In genomic region chr17:31183180-31183974, GRCm38 (mm10) we compare ENCODE assay signal across 10 mouse cellular contexts. TPM values are rescaled to one million over a fixed set of nuclear protein-coding genes. Genes with fewer than 3 reads are reported as not detected.
DNase-seq lines count a peak whose midpoint lies in the region; ATAC-seq lines count a peak whose summit lies in the region.
"Had no signal": no experiment of that assay in that cellular context is flagged by ENCODE, and none has a peak within 500 bp of the region (broad histone marks: within the 10 kb centered on the region; RNA-seq: fewer than 3 reads in every experiment).

No protein-coding gene starts in this region.

- ATAC-seq in embryonic facial prominence, embryonic 14.5 days (ENCODE audit: low read depth): no peak
- ATAC-seq in intestine, embryonic 16.5 days: peak; percentile 84
- ATAC-seq in inflammation-experienced regulatory T-cells, adult 6 months: no peak
- no peak for ATAC-seq in megakaryocyte, adult 5-6 weeks (ENCODE audit: poor library complexity, severe bottlenecking)

- H3K27me3 ChIP-seq in embryonic facial prominence, embryonic 14.5 days (replicated peaks; ENCODE audit: control insufficient read depth, insufficient read depth, low read length): no peaks in the 10 kb centered on the region
- no peaks in the 10 kb centered on the region for H3K27me3 ChIP-seq in embryonic facial prominence, embryonic 10.5 days (replicated peaks; ENCODE audit: low read depth, poor library complexity, severe bottlenecking)
- H3K27me3 ChIP-seq in intestine, embryonic 16.5 days (replicated peaks; ENCODE audit: control insufficient read depth, insufficient read depth, low read length): no peaks in the 10 kb centered on the region

- no peak overlapping the region for H3K4me2 ChIP-seq in embryonic facial prominence, embryonic 14.5 days (ENCODE audit: low read depth, low read length)
- H3K4me2 ChIP-seq in intestine, embryonic 16.5 days (ENCODE audit: low read depth, low read length): no peak overlapping the region
- H3K4me2 ChIP-seq: midbrain, embryonic 11.5 days had no signal

- H3K9ac ChIP-seq in embryonic facial prominence, embryonic 14.5 days (ENCODE audit: low read depth, low read length): no peak overlapping the region
- no peak overlapping the region for H3K9ac ChIP-seq in intestine, embryonic 16.5 days (ENCODE audit: low read depth, low read length)

- H3K9me3 ChIP-seq in embryonic facial prominence, embryonic 14.5 days (ENCODE audit: control insufficient read depth, low read length): no peaks in the 10 kb centered on the region
- H3K9me3 ChIP-seq in embryonic facial prominence, embryonic 10.5 days: 0 out of 2 replicates have a peak, but pooled peaks cover 3% of the 10 kb centered on the region
- no peaks in the 10 kb centered on the region for H3K9me3 ChIP-seq in intestine, embryonic 16.5 days (ENCODE audit: control insufficient read depth, low read length)

- H3K4me1 ChIP-seq in embryonic facial prominence, embryonic 14.5 days (ENCODE audit: control insufficient read depth, insufficient read depth, low read length): no peaks in the 10 kb centered on the region
- H3K4me1 ChIP-seq in embryonic facial prominence, embryonic 10.5 days: peaks cover 6% of the 10 kb centered on the region; the same call in 1 of the 2 replicates
- peaks cover 8% of the 10 kb centered on the region for H3K4me1 ChIP-seq in intestine, embryonic 16.5 days (ENCODE audit: control insufficient read depth, insufficient read depth, low read length)

- peak; percentile 14 for DNase-seq in embryonic facial prominence, embryonic 14.5 days (ENCODE audit: low spot score)
- no peak for DNase-seq in embryonic facial prominence, embryonic 10.5 days (ENCODE audit: low spot score)
- DNase-seq in ES-CJ7 (ENCODE audit: low read depth, low spot score) (peak; percentile 17), MN1 (ENCODE audit: low spot score) (no peak)
- peak; percentile 28 to 37 for DNase-seq in right cerebral cortex, adult 2 months (ENCODE audit: low spot score in 2 of 2)

- 65% methylated on average over 12 of the region's 12 CpGs for WGBS in embryonic facial prominence, embryonic 14.5 days
- WGBS in embryonic facial prominence, embryonic 10.5 days: 67% methylated on average over 12 of the region's 12 CpGs
- WGBS in intestine, embryonic 16.5 days: 49% methylated on average over 12 of the region's 12 CpGs

- H3K27ac ChIP-seq in embryonic facial prominence, embryonic 14.5 days (replicated peaks; ENCODE audit: low read depth, low read length): no peak overlapping the region
- no peak overlapping the region for H3K27ac ChIP-seq in embryonic facial prominence, embryonic 10.5 days (replicated peaks)
- H3K27ac ChIP-seq in intestine, embryonic 16.5 days (ENCODE audit: low read length): peak overlapping the region; percentile 39

- no peaks in the 10 kb centered on the region for H3K36me3 ChIP-seq in embryonic facial prominence, embryonic 14.5 days (ENCODE audit: control insufficient read depth, insufficient read depth, low read length)
- no peaks in the 10 kb centered on the region for H3K36me3 ChIP-seq in embryonic facial prominence, embryonic 10.5 days (replicated peaks)
- H3K36me3 ChIP-seq in intestine, embryonic 16.5 days (ENCODE audit: control insufficient read depth, insufficient read depth, low read length): no peaks in the 10 kb centered on the region

- H3K4me3 ChIP-seq in embryonic facial prominence, embryonic 14.5 days (ENCODE audit: low read depth, low read length): no peak overlapping the region
- H3K4me3 ChIP-seq in embryonic facial prominence, embryonic 10.5 days: no peak overlapping the region
- no peak overlapping the region for H3K4me3 ChIP-seq in intestine, embryonic 16.5 days (ENCODE audit: low read length)

RNA-seq across cellular contexts. Expression of gene Tmprss3, which starts 15.4 kb away (rescaled TPM):
- polyA plus RNA-seq in embryonic facial prominence, embryonic 14.5 days (2014; fragmentation: Nextera tagmentation; extraction: Ambion mirVana): 0.14 and 0.21 TPM in 2 replicates
- 0.05 TPM in 1 of 2 replicates, not detected in the other for polyA plus RNA-seq in embryonic facial prominence, embryonic 10.5 days (2016; fragmentation: Nextera tagmentation; extraction: Ambion mirVana)
- 0.05 and 0.06 TPM in 2 replicates for polyA plus RNA-seq in intestine, embryonic 16.5 days (2015; fragmentation: Nextera tagmentation; extraction: Ambion mirVana)
- polyA plus RNA-seq in inflammation-experienced regulatory T-cells, adult 6 months (2017; shearing (Covaris generic)): 1 to 10 TPM; 1.3 to 5.3 (median 4.6) TPM
- 0.23 and 0.56 TPM in 2 replicates for total RNA-seq in megakaryocyte, adult 5-6 weeks (2015)
- 0.16 and 0.26 TPM in 2 replicates for total RNA-seq in megakaryocyte, adult 5-6 weeks (2017)

RNA-seq across cellular contexts. Expression of gene Tff1, which starts 18.3 kb away (rescaled TPM):
- polyA plus RNA-seq in embryonic facial prominence, embryonic 14.5 days (2014; fragmentation: Nextera tagmentation; extraction: Ambion mirVana): not detected in 2 replicates
- not detected in 2 replicates for polyA plus RNA-seq in embryonic facial prominence, embryonic 10.5 days (2016; fragmentation: Nextera tagmentation; extraction: Ambion mirVana)
- polyA plus RNA-seq in intestine, embryonic 16.5 days (2015; fragmentation: Nextera tagmentation; extraction: Ambion mirVana): 1.5 and 2.7 TPM in 2 replicates
- polyA plus RNA-seq in inflammation-experienced regulatory T-cells, adult 6 months (2017; shearing (Covaris generic)): under 1 TPM in 1 of 3 experiments, not detected in 2; 0.70 TPM
- total RNA-seq in megakaryocyte, adult 5-6 weeks (2015): not detected in 2 replicates
- not detected in 2 replicates for total RNA-seq in megakaryocyte, adult 5-6 weeks (2017)
- polyA plus RNA-seq: heart, embryonic 14.5 days; midbrain, embryonic 11.5 days had no signal

RNA-seq across cellular contexts. Expression of gene Ubash3a, which starts 24.3 kb away (rescaled TPM):
- polyA plus RNA-seq in embryonic facial prominence, embryonic 14.5 days (2014; fragmentation: Nextera tagmentation; extraction: Ambion mirVana): 0.25 and 0.56 TPM in 2 replicates
- 0.20 and 0.34 TPM in 2 replicates for polyA plus RNA-seq in embryonic facial prominence, embryonic 10.5 days (2016; fragmentation: Nextera tagmentation; extraction: Ambion mirVana)
- 0.38 and 0.45 TPM in 2 replicates for polyA plus RNA-seq in intestine, embryonic 16.5 days (2015; fragmentation: Nextera tagmentation; extraction: Ambion mirVana)
- 100 to 1,000 TPM; 224 to 328 (median 255) TPM for polyA plus RNA-seq in inflammation-experienced regulatory T-cells, adult 6 months (2017; shearing (Covaris generic))
- total RNA-seq in megakaryocyte, adult 5-6 weeks (2015): 2.6 and 6.2 TPM in 2 replicates
- 3.9 and 5.0 TPM in 2 replicates for total RNA-seq in megakaryocyte, adult 5-6 weeks (2017)
- polyA plus RNA-seq: midbrain, embryonic 11.5 days had no signal

RNA-seq across cellular contexts. Expression of gene Tff2, which starts 39.3 kb away (rescaled TPM):
- not detected in 2 replicates for polyA plus RNA-seq in embryonic facial prominence, embryonic 14.5 days (2014; fragmentation: Nextera tagmentation; extraction: Ambion mirVana)
- polyA plus RNA-seq in embryonic facial prominence, embryonic 10.5 days (2016; fragmentation: Nextera tagmentation; extraction: Ambion mirVana): not detected in 2 replicates
- polyA plus RNA-seq in intestine, embryonic 16.5 days (2015; fragmentation: Nextera tagmentation; extraction: Ambion mirVana): 5.2 and 7.2 TPM in 2 replicates
- not detected for polyA plus RNA-seq in inflammation-experienced regulatory T-cells, adult 6 months (2017; shearing (Covaris generic))
- total RNA-seq in megakaryocyte, adult 5-6 weeks (2015): not detected in 2 replicates
- total RNA-seq in megakaryocyte, adult 5-6 weeks (2017): not detected in 2 replicates
- polyA plus RNA-seq: heart, embryonic 14.5 days; midbrain, embryonic 11.5 days had no signal

RNA-seq across cellular contexts. Expression of gene Tff3, which starts 53.9 kb away (rescaled TPM):
- polyA plus RNA-seq in embryonic facial prominence, embryonic 14.5 days (2014; fragmentation: Nextera tagmentation; extraction: Ambion mirVana): not detected in 2 replicates
- not detected in 2 replicates for polyA plus RNA-seq in embryonic facial prominence, embryonic 10.5 days (2016; fragmentation: Nextera tagmentation; extraction: Ambion mirVana)
- 1,304 and 1,371 TPM in 2 replicates for polyA plus RNA-seq in intestine, embryonic 16.5 days (2015; fragmentation: Nextera tagmentation; extraction: Ambion mirVana)
- not detected for polyA plus RNA-seq in inflammation-experienced regulatory T-cells, adult 6 months (2017; shearing (Covaris generic))
- not detected in 2 replicates for total RNA-seq in megakaryocyte, adult 5-6 weeks (2015)
- total RNA-seq in megakaryocyte, adult 5-6 weeks (2017): not detected in 2 replicates
- polyA plus RNA-seq: heart, embryonic 14.5 days had no signal

Comparison
In these comparisons a context has a peak if more than half of its experiments do, and no peak if none do; other contexts are left out.
1. DNase-seq: peak in embryonic facial prominence, embryonic 14.5 days (single experiment), ES-CJ7 (single experiment) and right cerebral cortex, adult 2 months (2 of 2); none in embryonic facial prominence, embryonic 10.5 days (single experiment) and MN1 (single experiment).
2. RNA of gene Ubash3a, which starts 24.3 kb away (polyA plus RNA-seq): 224 to 328 TPM in inflammation-experienced regulatory T-cells, adult 6 months; 0.38 to 0.45 TPM in intestine, embryonic 16.5 days, 0.20 to 0.34 TPM in embryonic facial prominence, embryonic 10.5 days and 0.25 to 0.56 TPM in embryonic facial prominence, embryonic 14.5 days; every median in the first group is over 100 times any median in the second.